Mouse (Mus musculus): ENCODE measurements around the gene Btf3.

- TF ChIP-seq CTCF (IDR thresholded peaks at IDR 0.05; ENCODE audit: low read depth) (no peak), EP300 (optimal IDR thresholded peaks at IDR 0.05) (no peak)
Observed at GRCm38 (mm10) chr13:98361161-98361560, 44.4 kb upstream of the Btf3 start.
